Mouse (Mus musculus) limb, embryonic 14.5 days (tissue): ENCODE data around the gene Plekhm2. TPM values are rescaled to one million over a fixed set of nuclear protein-coding genes. Genes with fewer than 3 reads are reported as not detected.

ENCODE experiments used
- ATAC-seq: fragments of 200-750 bp; cut with Nextera tagmentation; 2 replicates; pipeline ENCODE4 v1.8.0; 2017; ENCODE audit warnings: low read depth, moderate number of reproducible peaks, moderate TSS enrichment; ENCODE audit not compliant: low FRiP score
- DNase-seq: peaks from one replicate; pipeline ENCODE4 v3.0.0-alpha.2; 2015; ENCODE audit warnings: low spot score
- H3K27ac ChIP-seq: fragments of 300-500 bp; sonication (generic); replicated peaks from 2 replicates; pipeline ENCODE4 v1.5.1; 2014; ENCODE audit warnings: low read depth, mild to moderate bottlenecking, low read length, moderate library complexity, mixed read lengths
- H3K27me3 ChIP-seq: fragments of 300-500 bp; sonication (generic); 2 replicates; pipeline ENCODE4 v1.6.1; 2014; ENCODE audit warnings: low read length, mixed read lengths; ENCODE audit not compliant: control insufficient read depth, insufficient read depth
- H3K36me3 ChIP-seq: fragments of 300-500 bp; sonication (generic); 2 replicates; pipeline ENCODE4 v1.6.1; 2014; ENCODE audit warnings: mild to moderate bottlenecking, low read length, moderate library complexity, mixed read lengths; ENCODE audit not compliant: control insufficient read depth, insufficient read depth
- H3K4me1 ChIP-seq: fragments of 300-500 bp; sonication (generic); 2 replicates; pipeline ENCODE4 v1.6.1; 2014; ENCODE audit warnings: antibody characterized with exemption, low read length, mixed read lengths; ENCODE audit not compliant: control insufficient read depth, insufficient read depth
- H3K4me2 ChIP-seq: fragments of 300-500 bp; sonication (generic); replicated peaks from 2 replicates; pipeline ENCODE4 v1.6.1; 2014; ENCODE audit warnings: low read depth, mild to moderate bottlenecking, low read length, moderate library complexity; ENCODE audit not compliant: severe bottlenecking
- H3K4me3 ChIP-seq: fragments of 300-500 bp; sonication (generic); replicated peaks from 2 replicates; pipeline ENCODE4 v1.5.1; 2014; ENCODE audit warnings: low read length
- H3K9ac ChIP-seq: fragments of 300-500 bp; sonication (generic); 2 replicates; pipeline ENCODE4 v1.6.1; 2014; ENCODE audit warnings: mild to moderate bottlenecking, low read depth, low read length, moderate library complexity; ENCODE audit not compliant: severe bottlenecking
- H3K9me3 ChIP-seq: fragments of 300-500 bp; sonication (generic); 2 replicates; pipeline ENCODE4 v1.6.1; 2016; ENCODE audit warnings: low read length; ENCODE audit not compliant: control insufficient read depth
- POLR2A ChIP-seq: fragments of 200-500 bp; IDR thresholded peaks from 2 replicates; pipeline ENCODE4 v1.8.0; 2012; ENCODE audit warnings: inconsistent platforms, mild to moderate bottlenecking, moderate library complexity, borderline replicate concordance; ENCODE audit not compliant: insufficient read depth, insufficient read length; ENCODE audit errors: extremely low read depth
- WGBS: fragments of 180-500 bp; shearing (Covaris S2); extraction: QIAGEN DNeasy Blood & Tissue Kit; methylation state at CpG from one replicate; pipeline ENCODE4 v1.1.7; 2014; 5-methylcytosine and 5-hydroxymethylcytosine counted together
- polyA plus RNA-seq, 2 experiments: library from polyadenylated mRNA; depleted of rRNA in 1 of 2; stranded (reverse) in 1 of 2; unstranded in 1 of 2; fragments of >200 nt; fragmentation: Nextera tagmentation in 1 of 2; extraction: Ambion mirVana in 1 of 2; gene quantifications; 2 replicates each; pipeline versions ENCODE4 v1.2.1 to v1.2.3; 2012 to 2014

The Plekhm2 gene
- polyA plus RNA-seq, 2 experiments: 4.9 to 51.8 TPM

DNA sequence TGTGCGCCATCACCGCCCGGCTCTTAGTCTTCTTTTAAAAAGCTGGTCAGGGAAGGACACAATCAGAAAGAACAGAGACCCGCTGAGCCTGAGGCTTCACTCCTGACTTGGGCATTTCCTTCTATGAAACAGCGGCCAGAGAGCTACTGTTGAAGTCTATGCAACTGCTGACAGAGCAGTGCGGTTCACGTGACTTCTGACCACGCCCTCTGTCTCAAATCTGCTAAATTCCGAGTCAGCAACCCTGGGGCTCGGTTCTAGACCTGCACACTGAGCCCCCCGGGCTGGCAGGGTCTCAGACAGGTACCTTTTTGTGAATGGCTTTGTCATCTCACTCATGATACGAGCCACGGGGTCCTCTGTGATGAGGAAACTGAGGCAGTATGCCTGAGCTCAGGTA is 7.6 kb upstream of the Plekhm2 start:
- H3K36me3 ChIP-seq: no peaks in the 10 kb centered on the region
- H3K4me3 ChIP-seq: no peak overlapping the region
- ATAC-seq (no peak), DNase-seq (no peak)
- no peaks in the 10 kb centered on the region for H3K9me3 ChIP-seq
- no peaks in the 10 kb centered on the region for H3K27me3 ChIP-seq
- no peak for TF ChIP-seq POLR2A
- no peaks in the 10 kb centered on the region for H3K4me1 ChIP-seq
- H3K27ac ChIP-seq: no peak overlapping the region
- no peak overlapping the region for H3K4me2 ChIP-seq
- no peak overlapping the region for H3K9ac ChIP-seq
- WGBS: 77% methylated on average over 13 of the region's 13 CpGs

DNA sequence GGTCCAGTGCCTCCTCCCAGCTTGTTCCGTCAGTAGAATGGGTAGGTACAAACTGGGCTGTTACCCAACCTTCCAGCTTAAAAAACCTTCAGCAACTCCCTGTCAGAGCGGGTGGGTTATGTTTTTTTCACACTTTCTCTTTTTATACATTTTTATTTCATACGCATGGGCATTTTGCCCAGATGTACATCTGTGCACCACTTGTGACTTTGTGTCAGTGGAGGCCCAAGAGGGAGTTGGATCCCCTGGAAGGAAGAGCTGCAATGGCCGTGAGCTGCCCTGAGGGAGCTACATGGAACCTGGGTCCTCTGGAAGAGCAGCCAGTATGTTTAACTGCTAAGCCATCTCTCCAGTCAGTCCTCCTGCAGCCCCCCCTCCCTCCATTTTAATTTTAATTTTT is 6.7 kb upstream of the Plekhm2 start:
- WGBS: 64% methylated on average over 4 of the region's 4 CpGs
- Histone ChIP-seq H3K4me2 (no peak overlapping the region), H3K27ac (no peak overlapping the region), H3K36me3 (no peaks in the 10 kb centered on the region), H3K27me3 (no peaks in the 10 kb centered on the region), H3K4me1 (no peaks in the 10 kb centered on the region), H3K9ac (0 out of 2 replicates have a peak overlapping the region, but pooled peaks have one; percentile 21), H3K4me3 (no peak overlapping the region), H3K9me3 (no peaks in the 10 kb centered on the region)
- no peak for TF ChIP-seq POLR2A
- DNase-seq (peak; percentile 20), ATAC-seq (no peak)

DNA sequence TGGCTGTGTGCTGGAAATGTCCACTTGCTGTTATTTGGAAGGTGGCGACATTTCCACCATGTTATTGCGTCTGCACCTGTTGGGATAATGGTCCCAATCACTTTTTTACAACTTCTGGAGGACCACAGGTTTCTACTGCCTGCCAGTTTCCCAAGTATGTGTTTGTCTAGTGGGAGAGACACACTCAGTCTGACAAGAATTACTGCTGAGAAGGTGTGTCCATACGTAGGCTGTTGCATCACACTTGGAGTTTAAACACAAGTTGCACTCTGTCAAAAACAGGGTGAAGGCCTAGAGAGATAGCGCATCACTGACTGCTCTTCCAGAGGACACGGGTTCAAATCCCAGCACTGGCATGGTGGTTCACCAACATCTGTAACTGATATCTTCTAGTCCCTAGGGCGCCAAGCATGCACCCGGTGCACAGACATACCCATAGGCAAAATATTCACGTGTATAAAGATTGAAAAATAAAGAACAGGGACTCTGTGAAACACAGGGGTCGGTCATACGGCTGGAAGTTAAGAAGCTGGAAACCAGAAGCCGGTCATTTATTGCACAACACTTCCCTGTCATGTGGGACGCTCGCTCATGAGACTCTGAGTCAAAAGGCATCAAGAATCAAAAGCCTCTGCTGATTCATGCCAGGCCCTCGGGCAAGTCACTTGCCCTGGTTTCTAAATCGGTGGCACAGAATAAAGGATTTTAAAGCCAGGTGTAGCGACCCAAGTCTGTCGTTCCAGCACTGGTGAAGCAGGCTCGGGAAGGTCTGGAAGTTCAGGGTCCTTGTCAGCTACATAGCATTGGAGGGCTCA is 5.4 kb upstream of the Plekhm2 start:
- 69% methylated on average over 18 of the region's 18 CpGs for WGBS
- no peaks in the 10 kb centered on the region for H3K4me1 ChIP-seq
- no peak for ATAC-seq

DNA sequence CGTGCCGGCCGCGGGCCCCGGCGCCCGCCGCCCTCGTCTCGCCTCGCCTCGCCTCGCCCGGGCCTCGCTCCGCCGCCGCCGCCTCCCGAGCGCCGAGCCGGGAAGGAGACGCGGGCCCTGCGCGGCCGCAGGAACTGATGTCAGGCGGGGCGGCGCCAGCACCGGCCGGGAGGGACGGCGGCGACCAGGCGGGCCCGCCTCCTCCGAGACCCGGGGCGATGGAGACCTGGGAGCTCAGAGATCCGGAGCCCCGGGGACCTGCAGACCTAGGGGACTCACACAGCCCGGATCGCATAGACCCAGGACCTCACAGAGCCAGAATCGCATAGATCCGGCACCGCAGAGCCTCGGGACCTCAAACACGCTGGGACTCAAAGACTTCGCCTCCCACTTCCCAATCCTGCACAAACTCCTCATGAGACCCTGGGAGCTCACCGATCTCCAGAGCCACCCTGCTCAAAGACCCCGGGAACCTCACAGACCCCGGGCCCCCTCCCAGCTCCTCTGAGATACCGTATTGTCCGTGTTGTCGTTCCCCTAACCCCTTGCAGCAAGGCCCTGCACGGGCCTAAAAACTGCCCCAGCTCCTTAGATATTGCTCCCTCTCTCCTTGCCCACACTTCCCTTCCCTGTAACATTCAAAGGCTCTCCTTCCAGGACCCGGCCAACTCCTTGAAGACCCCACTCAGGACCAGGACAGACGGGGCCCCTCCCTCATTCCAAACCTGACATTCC is 521 bp downstream of the Plekhm2 start:
- Histone ChIP-seq H3K4me3 (peak overlapping the region; percentile 82), H3K4me1 (peaks cover 8% of the 10 kb centered on the region), H3K9ac (peak overlapping the region; percentile 91), H3K27me3 (no peaks in the 10 kb centered on the region), H3K9me3 (no peaks in the 10 kb centered on the region), H3K27ac (peak overlapping the region; percentile 75), H3K4me2 (peak overlapping the region; percentile 90), H3K36me3 (peaks cover 19% of the 10 kb centered on the region)
- TF ChIP-seq POLR2A: 0 out of 2 replicates have a peak, but pooled peaks have one; percentile 36
- WGBS: under 1% methylated on average over 34 of the region's 60 CpGs
- peak; percentile 56 for DNase-seq
- peak; percentile 89 for ATAC-seq

More for the DNA sequence above, 5.4 kb upstream of the Plekhm2 start:
- Histone ChIP-seq H3K9me3 (no peaks in the 10 kb centered on the region), H3K27me3 (no peaks in the 10 kb centered on the region), H3K36me3 (no peaks in the 10 kb centered on the region), H3K27ac (no peak overlapping the region), H3K4me2 (no peak overlapping the region), H3K9ac (no peak overlapping the region), H3K4me3 (no peak overlapping the region)
- no peak for DNase-seq
- TF ChIP-seq POLR2A: no peak

DNA sequence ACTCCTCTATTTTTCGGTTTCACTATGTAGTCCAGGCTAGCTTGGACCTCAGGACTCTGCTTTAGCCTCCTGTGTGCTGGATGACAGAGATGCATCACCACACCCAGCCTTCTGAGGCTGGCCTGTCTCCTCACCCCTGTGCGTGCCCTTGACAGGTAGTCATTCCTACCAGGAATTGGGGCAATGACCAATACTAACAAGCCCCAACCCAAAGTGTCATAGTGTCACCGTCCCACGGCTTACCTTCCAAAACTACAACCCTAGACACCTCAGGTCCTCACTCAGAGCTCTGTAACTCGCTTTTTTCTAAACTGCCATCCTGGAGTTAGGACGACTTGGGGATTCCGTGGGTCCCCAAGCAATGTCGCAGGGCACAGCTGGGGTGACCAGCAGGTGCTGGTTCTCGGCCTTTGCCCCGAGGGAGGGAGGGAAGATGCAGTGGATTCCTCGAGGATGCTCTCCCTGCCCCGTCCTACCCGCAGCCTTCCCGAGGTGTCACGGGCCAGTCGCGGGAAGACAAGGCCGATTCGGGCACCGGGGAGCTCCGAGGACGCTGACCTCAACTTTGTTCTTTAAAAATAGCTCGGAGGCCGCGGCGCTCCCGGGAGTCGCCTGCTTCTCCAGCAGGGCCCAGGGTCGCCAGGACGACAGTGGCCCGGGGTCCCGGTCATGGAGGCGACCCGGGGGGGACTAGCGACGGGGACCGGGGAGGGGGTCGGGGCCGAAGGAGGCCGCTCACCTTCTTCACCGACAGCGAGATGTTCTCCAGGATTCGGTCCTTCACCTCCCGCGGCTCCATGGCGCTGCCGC is 1.4 kb downstream of the Plekhm2 start:
- no peaks in the 10 kb centered on the region for H3K9me3 ChIP-seq
- H3K36me3 ChIP-seq: peaks cover 19% of the 10 kb centered on the region
- no peak for TF ChIP-seq POLR2A
- ATAC-seq (peak; percentile 17; the same call in 1 of the 2 replicates), DNase-seq (no peak)
- peak overlapping the region; percentile 90 for H3K4me2 ChIP-seq
- peak overlapping the region; percentile 91 for H3K9ac ChIP-seq
- H3K4me3 ChIP-seq: peak overlapping the region; percentile 82
- WGBS: 4% methylated on average over 39 of the region's 47 CpGs
- peaks cover 8% of the 10 kb centered on the region for H3K4me1 ChIP-seq
- H3K27me3 ChIP-seq: no peaks in the 10 kb centered on the region
- H3K27ac ChIP-seq: peak overlapping the region; percentile 75
